Mouse (Mus musculus): ENCODE measurements around the gene Olfr1313. TPM values are rescaled to one million over a fixed set of nuclear protein-coding genes. Genes with fewer than 3 reads are reported as not detected.

Olfr1313 gene
- not detected for total RNA-seq (2023)

GRCm38 (mm10) chr2:112077743-112078142 is at the start of gene Olfr1313:
Gene Olfr1313 (minus strand): TSS chr2:112077843.

GRCm38 (mm10) chr2:112115340-112115739 is 37.7 kb upstream of the Olfr1313 start, which contains the start of gene Olfr1315-ps1:
Gene Olfr1315-ps1 (minus strand): TSS chr2:112115440.

GRCm38 (mm10) chr2:112096681-112097080 is 19.0 kb upstream of the Olfr1313 start, which contains the start of gene Olfr1314:
Gene Olfr1314 (minus strand): TSS chr2:112096781.

GRCm38 (mm10) chr2:112050138-112050537 is 27.5 kb downstream of the Olfr1313 start, which contains the start of gene Olfr1312:
Gene Olfr1312 (minus strand): TSS chr2:112050238.

GRCm38 (mm10) chr2:112024312-112024711 is 53.3 kb downstream of the Olfr1313 start, which contains the start of gene Olfr1311:
Gene Olfr1311 (minus strand): TSS chr2:112024412.

Other genes starting within 250 kb of the Olfr1313 start
- not detected for gene Olfr1305, start 200.7 kb downstream of the Olfr1313 start, total RNA-seq (2023)
- gene Olfr1306, start 161.6 kb downstream of the Olfr1313 start, total RNA-seq (2023): not detected
- 0.12 TPM for gene Olfr1307, start 128.4 kb downstream of the Olfr1313 start, total RNA-seq (2023)
- gene Olfr1308, start 112.9 kb downstream of the Olfr1313 start, total RNA-seq (2023): not detected
- gene Olfr1309, start 87.6 kb downstream of the Olfr1313 start, total RNA-seq (2023): not detected
- not detected for gene Olfr1310, start 65.1 kb downstream of the Olfr1313 start, total RNA-seq (2023)
- gene Olfr1311, start 53.4 kb downstream of the Olfr1313 start, total RNA-seq (2023): not detected
- not detected for gene Olfr1312, start 27.6 kb downstream of the Olfr1313 start, total RNA-seq (2023)
- not detected for gene Olfr1314, start 18.9 kb upstream of the Olfr1313 start, total RNA-seq (2023)
- not detected for gene Olfr1315-ps1, start 37.6 kb upstream of the Olfr1313 start, total RNA-seq (2023)
- not detected for gene Olfr1316, start 57.1 kb upstream of the Olfr1313 start, total RNA-seq (2023)
- not detected for gene Olfr1317, start 62.5 kb upstream of the Olfr1313 start, total RNA-seq (2023)
- gene Olfr1318, start 76.4 kb upstream of the Olfr1313 start, total RNA-seq (2023): not detected
- gene Lpcat4, start 161.6 kb upstream of the Olfr1313 start, total RNA-seq (2023): 43.4 TPM
- not detected for gene Nutm1, start 181.4 kb upstream of the Olfr1313 start, total RNA-seq (2023)
- 57.4 TPM for gene Nop10, start 184.1 kb upstream of the Olfr1313 start, total RNA-seq (2023)
- gene Slc12a6, start 188.0 kb upstream of the Olfr1313 start, total RNA-seq (2023): 126 TPM
- 0.50 TPM for gene Gm21985, start 188.5 kb upstream of the Olfr1313 start, total RNA-seq (2023)